Mouse (Mus musculus) cerebellum, adult 9-10 months (tissue): ENCODE measurements around the gene Shc1.
A peak's percentile ranks its signal among the peaks of the same experiment; 100 is the strongest.

Experiments used
- DNase-seq: peaks from one replicate; pipeline ENCODE4 v3.0.0; 2022

The Shc1 gene

GRCm38 (mm10) chr3:89418170-89418860 lies at the start of gene Shc1, which contains the start of gene Cks1b:
TSS of gene Shc1 (plus strand) at chr3:89418443.
TSS of gene Cks1b (minus strand) at chr3:89418383.
- DNase-seq = peak; percentile 94

- DNase-seq = no peak
These were observed 44.5 kb upstream of the Shc1 start for GRCm38 (mm10) chr3:89373581-89374231.

DNA sequence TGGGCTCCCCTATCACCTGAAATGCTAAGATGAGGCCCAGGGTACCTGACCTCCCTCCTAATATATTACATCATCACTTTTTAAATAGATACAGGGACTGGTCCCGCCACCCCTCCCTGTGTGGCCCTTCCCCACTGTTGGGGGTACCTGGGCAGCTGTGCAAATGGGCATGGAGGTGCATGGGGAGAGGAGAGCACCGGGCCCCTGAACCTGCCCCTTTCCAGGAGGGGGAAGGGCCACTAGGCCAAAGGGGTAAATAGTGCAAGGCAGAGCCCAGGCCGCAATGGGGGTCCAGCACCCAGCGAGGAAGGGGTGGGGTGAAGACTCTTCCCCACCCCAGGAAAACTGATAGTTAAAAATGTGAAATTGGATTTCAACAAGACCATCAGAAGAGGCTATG lies 40.4 kb upstream of the Shc1 start:
- DNase-seq = peak; percentile 19

DNA sequence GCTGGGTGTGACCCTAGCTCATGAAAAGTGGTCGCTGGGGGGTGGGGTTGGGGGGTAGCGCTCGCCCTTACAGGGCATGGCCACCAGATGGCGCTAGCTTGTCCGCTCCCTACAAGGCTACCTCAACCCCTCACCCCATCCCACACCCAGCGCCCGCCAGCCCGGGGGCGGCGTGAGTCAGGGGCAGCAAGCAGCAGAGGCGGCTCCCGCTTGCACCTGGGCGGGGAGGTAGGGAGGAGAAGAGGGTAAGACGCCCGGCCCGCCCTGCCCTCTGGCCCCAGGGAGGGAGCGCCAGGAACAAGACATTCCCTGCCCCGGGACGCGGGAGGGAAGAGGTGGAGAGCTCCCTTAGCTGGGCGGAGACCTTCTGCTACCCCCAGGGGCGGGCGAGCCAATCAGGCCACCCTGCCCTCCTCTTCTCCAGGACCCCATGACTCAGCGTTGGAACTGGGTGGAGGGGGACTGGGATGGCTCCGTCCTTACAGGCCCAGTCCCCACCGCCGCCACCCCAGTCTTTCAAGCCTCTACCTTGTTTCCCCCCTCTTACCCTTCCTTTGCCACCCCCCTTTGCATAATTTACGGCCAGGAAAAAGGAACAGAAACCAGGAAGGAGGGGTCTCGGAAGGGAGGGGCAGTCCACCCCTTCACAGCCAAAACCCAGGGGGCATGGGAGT lies 39.7 kb upstream of the Shc1 start:
- DNase-seq = peak; percentile 64

DNA sequence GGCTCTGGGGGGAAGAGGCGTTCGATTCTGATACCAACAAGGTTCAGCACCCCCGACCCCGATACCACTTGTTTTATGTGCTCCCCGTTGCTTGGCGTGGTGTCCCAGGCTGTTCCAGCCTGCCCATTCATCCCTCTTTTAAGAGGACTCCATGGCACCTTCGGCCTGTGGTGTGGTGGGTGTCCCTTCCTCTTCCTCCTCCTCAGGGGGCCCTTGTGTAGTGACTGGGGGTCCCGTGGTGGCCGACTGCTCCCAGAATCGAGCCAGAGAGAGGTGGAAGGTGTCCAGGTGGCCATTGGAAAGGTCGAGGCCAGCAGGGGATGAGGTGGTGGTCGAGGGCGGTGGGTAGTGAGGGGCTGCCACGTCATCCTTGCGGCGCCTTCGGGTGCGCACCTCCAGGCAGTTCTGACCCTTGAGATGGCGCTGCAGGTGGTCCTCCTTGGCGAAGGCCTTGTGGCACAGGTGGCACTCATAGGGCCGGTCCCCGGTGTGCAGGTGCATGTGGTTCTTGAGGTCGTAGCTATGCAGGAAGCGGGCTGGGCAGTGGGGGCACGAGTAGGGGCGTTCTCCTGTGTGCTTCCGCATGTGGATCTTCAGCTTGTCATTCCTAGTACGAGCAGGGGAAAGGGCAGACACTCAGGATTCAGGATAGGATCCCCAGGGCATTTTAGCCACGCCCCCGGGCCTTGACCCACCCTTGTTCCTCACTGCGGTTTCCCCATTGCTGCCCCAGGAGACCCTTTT lies 38.7 kb upstream of the Shc1 start:
- DNase-seq = no peak

- DNase-seq = no peak
These were observed 38.0 kb upstream of the Shc1 start for GRCm38 (mm10) chr3:89380291-89380690.

DNA sequence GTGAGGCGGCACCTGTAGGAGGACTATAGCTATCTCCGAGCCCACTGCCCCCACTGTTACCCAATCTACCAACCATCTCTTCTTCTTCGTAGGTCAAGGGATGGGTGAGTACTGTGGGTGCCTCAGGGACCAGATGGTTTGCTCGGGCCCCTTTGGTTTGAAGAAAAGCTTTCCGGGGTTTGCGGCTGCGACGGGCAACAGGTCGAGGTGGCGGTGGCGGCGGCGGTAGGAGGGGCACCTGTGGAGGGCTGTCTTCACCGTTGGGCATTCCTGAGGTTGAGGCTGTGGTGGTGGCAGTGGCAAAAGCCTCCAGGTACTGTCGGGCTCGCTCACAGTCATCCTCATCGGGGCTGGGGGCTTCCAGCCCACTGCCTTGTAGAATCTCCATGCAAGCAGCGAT lies 37.5 kb upstream of the Shc1 start:
- DNase-seq = no peak

GRCm38 (mm10) chr3:89381233-89381632 lies 37.0 kb upstream of the Shc1 start:
- no peak for DNase-seq

GRCm38 (mm10) chr3:89382033-89382882 lies 36.0 kb upstream of the Shc1 start:
- no peak for DNase-seq

DNA sequence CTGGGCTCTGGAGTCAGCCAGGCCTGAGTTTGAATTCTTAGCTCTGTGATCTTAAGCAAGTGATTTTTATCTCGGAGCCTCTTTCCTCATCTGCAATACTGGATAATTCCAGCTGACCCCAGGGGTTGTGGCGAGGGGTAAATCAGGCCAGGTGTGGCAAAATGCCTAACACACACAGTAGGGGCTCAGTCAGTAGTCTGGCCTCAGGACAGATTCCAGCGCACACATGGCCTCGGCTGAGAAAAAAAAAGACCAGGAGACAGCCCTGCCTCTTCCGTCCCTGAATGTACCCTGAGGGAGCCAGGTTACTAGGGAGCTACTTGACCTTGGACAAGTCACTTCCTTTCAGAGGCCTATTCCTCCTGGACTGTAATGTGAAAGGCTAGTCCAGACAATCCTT lies 35.3 kb upstream of the Shc1 start:
- no peak for DNase-seq

- no peak for DNase-seq
These were observed 34.5 kb upstream of the Shc1 start for GRCm38 (mm10) chr3:89383651-89384255.

DNA sequence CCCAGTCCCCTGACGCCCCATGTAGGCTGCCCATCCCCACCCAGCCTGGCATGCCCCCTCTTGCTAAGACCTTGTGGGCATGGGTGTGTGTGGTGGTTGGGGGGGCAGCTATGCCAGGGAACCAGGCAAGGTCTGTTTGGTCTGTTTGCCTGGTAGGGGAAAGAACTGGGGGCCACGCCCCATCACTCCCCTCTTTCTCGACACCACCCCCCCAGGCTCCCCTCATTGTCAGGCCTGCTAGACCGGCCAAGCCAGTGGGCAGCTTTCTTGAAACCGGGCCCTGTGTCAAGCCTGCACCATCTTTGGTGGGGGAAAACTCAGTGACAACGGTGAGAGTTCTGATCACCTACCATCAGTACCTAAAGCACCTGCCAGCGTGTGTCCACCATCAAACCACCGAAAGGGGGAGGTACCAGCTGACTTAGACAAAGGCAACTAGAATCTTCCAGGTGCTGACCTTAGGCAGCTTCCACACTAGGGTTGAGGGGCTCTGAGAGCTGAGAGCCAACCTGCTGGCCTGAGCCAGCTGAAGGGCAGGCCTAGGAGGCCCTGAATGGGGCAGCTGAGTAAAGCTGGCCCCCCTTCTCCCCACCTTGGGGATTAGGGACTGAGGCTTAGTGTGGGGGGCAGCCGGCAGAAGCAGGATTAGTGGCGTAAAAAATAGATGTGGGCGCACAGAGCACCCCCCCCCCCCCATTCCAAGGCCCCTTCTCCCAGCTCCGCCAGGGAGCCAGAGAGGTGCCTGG lies 33.7 kb upstream of the Shc1 start:
- DNase-seq = no peak

DNA sequence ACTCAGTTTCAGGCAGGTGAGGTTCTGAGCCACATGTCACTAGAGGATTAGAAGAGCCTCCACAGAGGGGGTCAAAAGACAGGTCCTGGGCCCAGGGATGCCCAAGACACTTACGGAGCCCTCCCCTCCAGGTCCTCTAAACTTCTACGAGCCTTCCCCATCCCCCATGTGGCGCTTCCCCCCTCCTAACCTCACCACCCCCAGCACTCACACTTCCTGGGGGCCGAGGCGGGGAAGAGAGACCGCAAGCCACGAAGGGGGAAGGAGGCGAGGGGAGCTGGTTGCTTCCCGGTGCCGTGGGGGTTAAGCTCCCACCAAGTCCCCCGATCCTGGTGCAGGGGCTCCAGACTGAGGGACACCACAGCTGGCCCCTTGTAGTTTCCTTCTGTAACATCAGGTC lies 32.8 kb upstream of the Shc1 start:
- DNase-seq = no peak

- no peak for DNase-seq
These were observed 31.5 kb upstream of the Shc1 start for GRCm38 (mm10) chr3:89386438-89387420.

DNA sequence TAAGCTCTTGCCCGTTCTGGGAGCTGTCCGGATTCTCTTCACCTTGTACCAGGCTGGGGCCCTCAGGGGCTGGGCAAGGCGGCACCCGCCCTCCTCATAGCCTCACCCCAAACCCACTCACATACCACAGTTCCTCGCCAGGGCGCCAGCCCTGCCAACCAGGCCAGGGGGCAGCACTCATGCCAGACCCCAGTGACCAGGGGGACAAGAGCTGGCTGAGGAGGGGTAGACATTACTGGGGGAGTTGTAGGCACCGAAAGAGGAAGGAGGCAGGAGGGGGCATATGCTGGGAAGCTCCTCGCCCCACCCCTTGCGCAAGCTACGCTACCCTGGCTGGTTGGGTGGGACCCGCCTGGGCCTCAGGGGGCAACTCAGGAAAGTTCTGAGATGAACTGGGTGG lies 30.6 kb upstream of the Shc1 start:
- peak; percentile 65 for DNase-seq

DNA sequence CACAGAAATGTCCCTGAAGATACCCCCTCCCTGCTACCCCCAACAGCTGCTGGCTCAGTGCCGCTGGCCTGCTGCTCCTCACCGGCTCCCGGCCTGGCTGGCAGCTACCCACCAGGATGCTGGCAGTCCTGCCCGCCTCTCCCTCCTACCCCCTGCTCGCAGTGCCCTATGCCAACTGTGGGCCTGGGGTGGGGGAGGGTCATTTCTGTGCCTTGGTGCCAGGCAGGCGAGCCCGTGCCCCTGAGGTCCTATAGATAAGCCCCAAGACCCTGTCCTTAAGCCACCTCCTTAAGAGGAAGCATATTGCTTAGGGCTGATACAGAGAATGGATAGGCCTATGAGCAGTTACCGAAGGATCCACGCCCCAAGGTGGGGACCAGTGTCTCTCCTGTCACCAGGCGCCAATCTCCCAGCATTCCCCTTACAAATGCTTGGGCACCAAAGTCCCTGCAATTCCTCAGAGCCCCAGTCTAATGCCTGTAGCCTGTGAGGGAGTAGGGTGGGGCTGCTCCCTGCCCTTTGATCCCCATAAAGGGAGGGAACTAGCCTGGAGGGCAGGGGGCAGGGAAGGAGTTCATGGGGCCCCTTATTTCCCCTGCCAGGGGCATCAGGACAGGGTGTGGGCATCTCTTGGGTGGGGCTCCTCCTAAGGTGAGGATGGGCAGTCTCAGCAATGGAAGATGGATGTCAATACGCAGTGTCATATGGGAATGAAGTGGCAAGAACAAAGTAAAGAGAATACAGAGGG lies 29.9 kb upstream of the Shc1 start:
- DNase-seq = peak; percentile 68

DNA sequence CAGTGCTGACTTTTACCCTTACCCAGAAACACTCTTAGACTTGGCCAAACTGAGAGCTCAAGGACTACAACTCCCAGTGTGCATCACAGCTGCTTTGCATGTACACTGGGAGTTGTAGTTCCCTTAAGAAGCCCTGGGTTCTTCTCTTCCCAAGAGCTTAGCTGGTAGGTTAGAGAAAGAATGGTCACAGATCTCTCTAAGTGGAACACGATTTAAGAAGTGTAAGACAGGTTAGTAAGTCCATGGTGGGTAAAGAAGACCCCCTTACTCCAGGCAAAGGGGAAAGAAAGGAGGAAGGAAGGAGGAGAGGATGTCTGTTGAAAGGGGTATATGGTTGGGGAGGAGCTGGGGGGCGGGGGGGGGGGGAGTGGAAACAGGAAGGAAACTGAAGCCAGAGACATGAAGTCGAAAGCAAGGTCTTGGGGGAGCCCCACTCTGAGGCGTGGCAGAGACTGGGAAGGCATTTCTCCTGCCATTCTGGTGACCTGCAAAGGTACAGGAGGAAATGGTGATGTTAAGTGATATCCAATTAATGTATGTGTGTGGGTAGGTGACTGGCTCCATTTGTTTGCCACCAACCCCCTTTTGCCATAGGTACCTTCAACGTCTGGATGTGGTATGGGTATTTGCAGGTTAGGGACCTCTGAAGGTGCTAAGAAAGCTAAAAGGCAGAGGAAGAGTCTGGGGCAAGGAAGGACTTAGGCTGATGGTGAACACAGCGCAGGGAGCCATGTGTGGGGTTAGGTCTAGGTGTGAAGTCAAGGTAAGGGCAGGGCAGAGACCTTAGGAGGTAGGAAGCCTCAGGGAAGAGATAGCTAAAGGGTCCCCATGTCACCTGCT lies 29.1 kb upstream of the Shc1 start:
- DNase-seq = peak; percentile 63

DNA sequence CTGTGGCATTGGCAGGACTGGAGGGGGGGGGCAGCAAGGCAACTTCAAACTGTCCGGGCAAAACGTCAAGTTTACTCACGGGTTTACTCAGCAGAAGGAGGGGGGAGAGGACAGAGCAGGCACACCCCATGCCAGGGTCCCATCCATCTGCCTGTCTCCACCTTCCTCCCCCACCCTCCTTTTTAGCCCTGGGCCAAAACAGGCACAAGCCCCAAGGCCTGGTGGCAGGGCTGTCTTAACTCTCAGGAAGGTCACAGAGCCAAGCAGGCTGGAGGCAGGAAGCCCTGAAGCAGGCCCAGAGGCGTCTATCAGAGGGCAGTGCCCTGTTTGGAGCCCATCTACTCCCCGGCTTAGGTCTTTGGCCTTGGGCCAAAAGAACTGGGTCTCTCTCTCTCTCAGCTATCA lies 28.1 kb upstream of the Shc1 start:
- peak; percentile 71 for DNase-seq
